Mouse (Mus musculus): ENCODE results near the gene Idnk. TPM values are rescaled to one million over a fixed set of nuclear protein-coding genes. Genes with fewer than 3 reads are reported as not detected.

The Idnk gene
- total and polyA plus RNA-seq, 3 experiments, result 29.5 to 50.3 TPM; not detected in 1

DNA sequence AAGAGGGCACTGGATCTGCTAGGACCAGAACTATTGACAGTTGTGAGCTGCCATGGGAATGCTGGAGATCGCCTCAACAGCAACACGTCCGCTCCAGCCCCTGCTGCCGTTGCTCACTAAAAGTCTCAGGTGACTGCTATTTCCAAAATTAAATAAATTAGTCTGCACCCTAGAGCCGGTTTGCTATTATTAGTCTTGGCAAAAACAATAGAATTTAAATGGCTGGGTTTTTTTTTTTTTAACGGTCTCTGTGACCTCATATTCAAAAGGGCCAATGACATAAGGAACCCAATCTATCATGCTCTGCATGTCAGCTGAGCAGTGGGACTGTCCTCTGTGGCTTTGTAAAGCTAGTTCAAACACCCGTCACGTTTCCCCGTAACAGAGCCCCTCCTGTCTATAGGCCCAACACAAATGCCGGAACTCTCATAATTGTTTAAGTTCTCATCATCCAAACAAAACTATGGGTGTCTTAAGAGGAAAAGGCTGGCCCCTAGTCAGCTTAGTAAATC is 34.6 kb upstream of the Idnk start:
- Histone ChIP-seq H3K27ac (ENCODE audit: control insufficient read depth, low read depth, low read length) (no peak overlapping the region), H3K9me3 (replicated peaks; ENCODE audit: insufficient read depth, low read length) (no peaks in the 10 kb centered on the region), H3K4me1 (ENCODE audit: control insufficient read depth in 1 of 2, insufficient read depth in 2 of 2, low read length in 2 of 2) (peaks cover 0 to 12% of the 10 kb centered on the region in 2 experiments; a peak in 3 of 4 replicates)

GRCm38 (mm10) chr13:58123381-58123780 is 34.1 kb upstream of the Idnk start:
- no peak overlapping the region for H3K27ac ChIP-seq (ENCODE audit: control insufficient read depth, low read depth, low read length)
- H3K79me2 ChIP-seq (ENCODE audit: control insufficient read depth, insufficient read depth, low read length, poor library complexity), result peaks cover 27% of the 10 kb centered on the region
- no peak overlapping the region for H3K4me3 ChIP-seq (ENCODE audit: control insufficient read depth in 1 of 2, insufficient read depth in 1 of 2, low read depth in 2 of 2, low read length in 2 of 2)
- H3K27me3 ChIP-seq (ENCODE audit: control insufficient read depth in 1 of 2, insufficient read depth in 2 of 2, low read length in 2 of 2), result no peaks in the 10 kb centered on the region
- no peak for TF ChIP-seq MXI1 (IDR thresholded peaks at IDR 0.05; ENCODE audit: low read depth, low read length)
- no peak for TF ChIP-seq MEF2A (IDR thresholded peaks at IDR 0.05; ENCODE audit: extremely low read depth, insufficient replicate concordance, low read depth, low read length, poor library complexity, severe bottlenecking)
- TF ChIP-seq ELF1 (IDR thresholded peaks at IDR 0.05; ENCODE audit: low read depth, low read length), result no peak
- no peak for TF ChIP-seq CHD2 (IDR thresholded peaks at IDR 0.05; ENCODE audit: low read length)
- TF ChIP-seq TCF12 (IDR thresholded peaks at IDR 0.05; ENCODE audit: low read depth, low read length), result no peak
- no peak for TF ChIP-seq CHD1 (IDR thresholded peaks at IDR 0.05; ENCODE audit: low read depth, low read length)
- TF ChIP-seq GABPA (IDR thresholded peaks at IDR 0.05; ENCODE audit: low read depth, low read length), result no peak
- TF ChIP-seq POLR2AphosphoS5 (IDR thresholded peaks at IDR 0.05; ENCODE audit: borderline replicate concordance, low read depth, low read length), result no peak
- TF ChIP-seq CTCF (IDR thresholded peaks at IDR 0.05 in 2 of 3, conservative IDR thresholded peaks at IDR 0.05 in 1 of 3; ENCODE audit: control insufficient read depth in 1 of 3, insufficient read depth in 1 of 3, low read depth in 2 of 3, low read length in 3 of 3, poor library complexity in 1 of 3, severe bottlenecking in 1 of 3), result no peak
- no peak for TF ChIP-seq GATA1 (IDR thresholded peaks at IDR 0.05; ENCODE audit: low read depth, low read length)
- no peak for TF ChIP-seq RAD21 (IDR thresholded peaks at IDR 0.05; ENCODE audit: low read depth, low read length)
- no peak for TF ChIP-seq MYB (IDR thresholded peaks at IDR 0.05; ENCODE audit: low read depth, low read length)
- TF ChIP-seq POLR2A (IDR thresholded peaks at IDR 0.05; ENCODE audit: control insufficient read depth in 1 of 2, insufficient read depth in 1 of 2, low read depth in 1 of 2, low read length in 2 of 2, poor library complexity in 1 of 2), result no peak
- TF ChIP-seq RCOR1 (IDR thresholded peaks at IDR 0.05; ENCODE audit: low read depth, low read length), result no peak
- no peak overlapping the region for H3K9ac ChIP-seq (ENCODE audit: control insufficient read depth, low read depth, low read length, poor library complexity, severe bottlenecking)
- no peaks in the 10 kb centered on the region for H3K9me3 ChIP-seq (replicated peaks; ENCODE audit: insufficient read depth, low read length)
- peaks cover 4 to 19% of the 10 kb centered on the region in 2 experiments; a peak in 3 of 4 replicates for H3K36me3 ChIP-seq (ENCODE audit: control insufficient read depth in 1 of 2, insufficient read depth in 2 of 2, low read length in 2 of 2)
- peaks cover 0 to 12% of the 10 kb centered on the region in 2 experiments; a peak in 3 of 4 replicates for H3K4me1 ChIP-seq (ENCODE audit: control insufficient read depth in 1 of 2, insufficient read depth in 2 of 2, low read length in 2 of 2)
- peak; percentile 11 for DNase-seq (ENCODE audit: low read depth, low spot score)

More for the DNA sequence above, 34.6 kb upstream of the Idnk start:
- Histone ChIP-seq H3K79me2 (ENCODE audit: control insufficient read depth, insufficient read depth, low read length, poor library complexity) (peaks cover 21% of the 10 kb centered on the region), H3K27me3 (ENCODE audit: control insufficient read depth in 1 of 2, insufficient read depth in 2 of 2, low read length in 2 of 2) (no peaks in the 10 kb centered on the region), H3K9ac (ENCODE audit: control insufficient read depth, low read depth, low read length, poor library complexity, severe bottlenecking) (no peak overlapping the region), H3K36me3 (ENCODE audit: control insufficient read depth in 1 of 2, insufficient read depth in 2 of 2, low read length in 2 of 2) (peaks cover 4 to 19% of the 10 kb centered on the region in 2 experiments; a peak in 3 of 4 replicates), H3K4me3 (ENCODE audit: control insufficient read depth in 1 of 2, insufficient read depth in 1 of 2, low read depth in 2 of 2, low read length in 2 of 2) (no peak overlapping the region)
- DNase-seq (ENCODE audit: low read depth, low spot score), result no peak
- TF ChIP-seq TAL1 (IDR thresholded peaks at IDR 0.05; ENCODE audit: low read length) (no peak), ZNF384 (IDR thresholded peaks at IDR 0.05; ENCODE audit: low read depth, low read length) (0 out of 2 replicates have a peak, but pooled peaks have one; percentile 28)

Measured in MEL (cell line).